Mouse (Mus musculus): ENCODE results near the gene Gm3402. TPM values are rescaled to one million over a fixed set of nuclear protein-coding genes. Genes with fewer than 3 reads are reported as not detected.
"Not testable (repeated sequence)": the region's sequence is repeated elsewhere in the genome, so short reads cannot be mapped to it uniquely, and the experiment has no call there.

The Gm3402 gene
- not detected in 2 replicates for polyA plus RNA-seq (2015; fragmentation: Nextera tagmentation; extraction: Ambion mirVana)

- H3K9ac ChIP-seq (ENCODE audit: low read length); H3K4me2 ChIP-seq (ENCODE audit: low read depth, low read length); H3K4me1 ChIP-seq (ENCODE audit: control insufficient read depth, insufficient read depth, low read length); H3K9me3 ChIP-seq (replicated peaks; ENCODE audit: control insufficient read depth, low read length); H3K27me3 ChIP-seq (ENCODE audit: control insufficient read depth, insufficient read depth, low read length); ATAC-seq (ENCODE audit: insufficient read depth, low FRiP score); H3K4me3 ChIP-seq (replicated peaks; ENCODE audit: low read length); H3K36me3 ChIP-seq (ENCODE audit: control insufficient read depth, insufficient read depth, low read length); H3K27ac ChIP-seq (ENCODE audit: low read length): not testable (repeated sequence)
- no CpG with 5 or more reads among the region's 5 CpGs for WGBS
These were observed at the start of gene Gm3402 for GRCm38 (mm10) chr5:146513823-146514222. TSS of gene Gm3402 (plus strand) at chr5:146514123.

GRCm38 (mm10) chr5:146466663-146467062 lies 47.3 kb upstream of the Gm3402 start:
- 93% methylated on average over 19 of the region's 19 CpGs for WGBS
- H3K9ac ChIP-seq (ENCODE audit: low read length), result no peak overlapping the region
- no peak overlapping the region for H3K4me3 ChIP-seq (replicated peaks; ENCODE audit: low read length)
- no peaks in the 10 kb centered on the region for H3K9me3 ChIP-seq (replicated peaks; ENCODE audit: control insufficient read depth, low read length)
- no peak overlapping the region for H3K27ac ChIP-seq (ENCODE audit: low read length)
- ATAC-seq (ENCODE audit: insufficient read depth, low FRiP score), result no peak
- no peak overlapping the region for H3K4me2 ChIP-seq (ENCODE audit: low read depth, low read length)
- no peaks in the 10 kb centered on the region for H3K4me1 ChIP-seq (ENCODE audit: control insufficient read depth, insufficient read depth, low read length)
- no peaks in the 10 kb centered on the region for H3K27me3 ChIP-seq (ENCODE audit: control insufficient read depth, insufficient read depth, low read length)
- H3K36me3 ChIP-seq (ENCODE audit: control insufficient read depth, insufficient read depth, low read length), result no peaks in the 10 kb centered on the region

GRCm38 (mm10) chr5:146468311-146468710 lies 45.6 kb upstream of the Gm3402 start:
- Histone ChIP-seq H3K4me3 (replicated peaks; ENCODE audit: low read length) (no peak overlapping the region), H3K36me3 (ENCODE audit: control insufficient read depth, insufficient read depth, low read length) (no peaks in the 10 kb centered on the region), H3K4me2 (ENCODE audit: low read depth, low read length) (no peak overlapping the region), H3K27ac (ENCODE audit: low read length) (no peak overlapping the region), H3K4me1 (ENCODE audit: control insufficient read depth, insufficient read depth, low read length) (no peaks in the 10 kb centered on the region), H3K9me3 (replicated peaks; ENCODE audit: control insufficient read depth, low read length) (no peaks in the 10 kb centered on the region), H3K9ac (ENCODE audit: low read length) (no peak overlapping the region), H3K27me3 (ENCODE audit: control insufficient read depth, insufficient read depth, low read length) (no peaks in the 10 kb centered on the region)
- ATAC-seq (ENCODE audit: insufficient read depth, low FRiP score), result no peak
- 93% methylated on average over 9 of the region's 9 CpGs for WGBS

GRCm38 (mm10) chr5:146470821-146471220 lies 43.1 kb upstream of the Gm3402 start:
- Histone ChIP-seq H3K4me1 (ENCODE audit: control insufficient read depth, insufficient read depth, low read length) (no peaks in the 10 kb centered on the region), H3K9ac (ENCODE audit: low read length) (no peak overlapping the region), H3K4me3 (replicated peaks; ENCODE audit: low read length) (no peak overlapping the region), H3K27ac (ENCODE audit: low read length) (no peak overlapping the region), H3K9me3 (replicated peaks; ENCODE audit: control insufficient read depth, low read length) (no peaks in the 10 kb centered on the region), H3K36me3 (ENCODE audit: control insufficient read depth, insufficient read depth, low read length) (no peaks in the 10 kb centered on the region), H3K27me3 (ENCODE audit: control insufficient read depth, insufficient read depth, low read length) (no peaks in the 10 kb centered on the region), H3K4me2 (ENCODE audit: low read depth, low read length) (no peak overlapping the region)
- 82% methylated on average over 9 of the region's 9 CpGs for WGBS
- ATAC-seq (ENCODE audit: insufficient read depth, low FRiP score), result no peak

- H3K4me2 ChIP-seq (ENCODE audit: low read depth, low read length), result no peak overlapping the region
- no peak overlapping the region for H3K4me3 ChIP-seq (replicated peaks; ENCODE audit: low read length)
- no peaks in the 10 kb centered on the region for H3K36me3 ChIP-seq (ENCODE audit: control insufficient read depth, insufficient read depth, low read length)
- no peaks in the 10 kb centered on the region for H3K9me3 ChIP-seq (replicated peaks; ENCODE audit: control insufficient read depth, low read length)
- H3K9ac ChIP-seq (ENCODE audit: low read length), result no peak overlapping the region
- WGBS, result 68% methylated on average over 5 of the region's 5 CpGs
- no peaks in the 10 kb centered on the region for H3K27me3 ChIP-seq (ENCODE audit: control insufficient read depth, insufficient read depth, low read length)
- H3K27ac ChIP-seq (ENCODE audit: low read length), result no peak overlapping the region
- ATAC-seq (ENCODE audit: insufficient read depth, low FRiP score), result no peak
- no peaks in the 10 kb centered on the region for H3K4me1 ChIP-seq (ENCODE audit: control insufficient read depth, insufficient read depth, low read length)
These were observed 42.6 kb upstream of the Gm3402 start for GRCm38 (mm10) chr5:146471311-146471710.

GRCm38 (mm10) chr5:146471821-146472220 lies 42.1 kb upstream of the Gm3402 start:
- Histone ChIP-seq H3K4me1 (ENCODE audit: control insufficient read depth, insufficient read depth, low read length) (no peaks in the 10 kb centered on the region), H3K9ac (ENCODE audit: low read length) (no peak overlapping the region), H3K9me3 (replicated peaks; ENCODE audit: control insufficient read depth, low read length) (no peaks in the 10 kb centered on the region), H3K36me3 (ENCODE audit: control insufficient read depth, insufficient read depth, low read length) (no peaks in the 10 kb centered on the region), H3K4me3 (replicated peaks; ENCODE audit: low read length) (no peak overlapping the region), H3K27me3 (ENCODE audit: control insufficient read depth, insufficient read depth, low read length) (no peaks in the 10 kb centered on the region), H3K4me2 (ENCODE audit: low read depth, low read length) (no peak overlapping the region), H3K27ac (ENCODE audit: low read length) (no peak overlapping the region)
- 83% methylated on average over 12 of the region's 12 CpGs for WGBS
- no peak for ATAC-seq (ENCODE audit: insufficient read depth, low FRiP score)

- not testable (repeated sequence) for H3K4me1 ChIP-seq (ENCODE audit: control insufficient read depth, insufficient read depth, low read length)
These were observed 34.4 kb upstream of the Gm3402 start for GRCm38 (mm10) chr5:146479564-146479963.

GRCm38 (mm10) chr5:146481665-146482064 lies 32.3 kb upstream of the Gm3402 start, which contains the start of gene Gm6408:
TSS of gene Gm6408 (plus strand) at chr5:146481965.
- not testable (repeated sequence) for H3K4me1 ChIP-seq (ENCODE audit: control insufficient read depth, insufficient read depth, low read length); H3K4me3 ChIP-seq (replicated peaks; ENCODE audit: low read length); H3K36me3 ChIP-seq (ENCODE audit: control insufficient read depth, insufficient read depth, low read length); H3K4me2 ChIP-seq (ENCODE audit: low read depth, low read length); H3K27me3 ChIP-seq (ENCODE audit: control insufficient read depth, insufficient read depth, low read length); H3K9ac ChIP-seq (ENCODE audit: low read length); H3K27ac ChIP-seq (ENCODE audit: low read length); ATAC-seq (ENCODE audit: insufficient read depth, low FRiP score); H3K9me3 ChIP-seq (replicated peaks; ENCODE audit: control insufficient read depth, low read length)
- WGBS, result 100% methylated on average over 2 of the region's 3 CpGs

More at GRCm38 (mm10) chr5:146479564-146479963, 34.4 kb upstream of the Gm3402 start:
- H3K27me3 ChIP-seq (ENCODE audit: control insufficient read depth, insufficient read depth, low read length); H3K27ac ChIP-seq (ENCODE audit: low read length); H3K4me2 ChIP-seq (ENCODE audit: low read depth, low read length); H3K36me3 ChIP-seq (ENCODE audit: control insufficient read depth, insufficient read depth, low read length); H3K9me3 ChIP-seq (replicated peaks; ENCODE audit: control insufficient read depth, low read length); ATAC-seq (ENCODE audit: insufficient read depth, low FRiP score); H3K4me3 ChIP-seq (replicated peaks; ENCODE audit: low read length); H3K9ac ChIP-seq (ENCODE audit: low read length): not testable (repeated sequence)
- WGBS, result 7% methylated on average over 4 of the region's 4 CpGs

GRCm38 (mm10) chr5:146488959-146489358 lies 25.0 kb upstream of the Gm3402 start:
- not testable (repeated sequence) for H3K9ac ChIP-seq (ENCODE audit: low read length); H3K4me1 ChIP-seq (ENCODE audit: control insufficient read depth, insufficient read depth, low read length); ATAC-seq (ENCODE audit: insufficient read depth, low FRiP score); H3K27me3 ChIP-seq (ENCODE audit: control insufficient read depth, insufficient read depth, low read length); H3K4me3 ChIP-seq (replicated peaks; ENCODE audit: low read length); H3K9me3 ChIP-seq (replicated peaks; ENCODE audit: control insufficient read depth, low read length); H3K4me2 ChIP-seq (ENCODE audit: low read depth, low read length); H3K36me3 ChIP-seq (ENCODE audit: control insufficient read depth, insufficient read depth, low read length); H3K27ac ChIP-seq (ENCODE audit: low read length)
- 11% methylated on average over 3 of the region's 4 CpGs for WGBS

GRCm38 (mm10) chr5:146491063-146491462 lies 22.9 kb upstream of the Gm3402 start, which contains the start of gene Gm6370:
TSS of gene Gm6370 (plus strand) at chr5:146491363.
- H3K27ac ChIP-seq (ENCODE audit: low read length); H3K27me3 ChIP-seq (ENCODE audit: control insufficient read depth, insufficient read depth, low read length); H3K9me3 ChIP-seq (replicated peaks; ENCODE audit: control insufficient read depth, low read length); H3K36me3 ChIP-seq (ENCODE audit: control insufficient read depth, insufficient read depth, low read length); H3K4me3 ChIP-seq (replicated peaks; ENCODE audit: low read length); H3K4me1 ChIP-seq (ENCODE audit: control insufficient read depth, insufficient read depth, low read length); H3K9ac ChIP-seq (ENCODE audit: low read length); H3K4me2 ChIP-seq (ENCODE audit: low read depth, low read length); ATAC-seq (ENCODE audit: insufficient read depth, low FRiP score): not testable (repeated sequence)
- WGBS, result no CpG with 5 or more reads among the region's 5 CpGs

Data from stomach, embryonic 16.5 days (tissue).